Mouse (Mus musculus) heart, embryonic 12.5 days (tissue): Measurements from ENCODE around the gene Itgal. TPM values are rescaled to one million over a fixed set of nuclear protein-coding genes. Genes with fewer than 3 reads are reported as not detected.

ENCODE experiments used
- ATAC-seq: fragments of 200-750 bp; cut with Nextera tagmentation; 2 replicates; pipeline ENCODE4 v1.8.0; 2017; ENCODE audit warnings: moderate TSS enrichment, moderate library complexity; ENCODE audit not compliant: insufficient number of reproducible peaks, low FRiP score
- H3K27ac ChIP-seq: fragments of 300-500 bp; sonication (generic); 2 replicates; pipeline ENCODE4 v1.5.1; 2016; ENCODE audit warnings: mild to moderate bottlenecking, moderate library complexity; ENCODE audit not compliant: poor library complexity, severe bottlenecking
- H3K27me3 ChIP-seq: fragments of 300-500 bp; sonication (generic); replicated peaks from 2 replicates; pipeline ENCODE4 v1.6.1; 2016; ENCODE audit warnings: mild to moderate bottlenecking, moderate library complexity
- H3K36me3 ChIP-seq: fragments of 300-500 bp; sonication (generic); 2 replicates; pipeline ENCODE4 v1.6.1; 2016; ENCODE audit warnings: mild to moderate bottlenecking, moderate library complexity
- H3K4me1 ChIP-seq: fragments of 300-500 bp; sonication (generic); replicated peaks from 2 replicates; pipeline ENCODE4 v1.6.1; 2016; ENCODE audit warnings: mild to moderate bottlenecking
- H3K4me2 ChIP-seq: fragments of 300-500 bp; sonication (generic); 2 replicates; pipeline ENCODE4 v1.6.1; 2016; ENCODE audit warnings: mild to moderate bottlenecking, moderate library complexity
- H3K4me3 ChIP-seq: fragments of 300-500 bp; sonication (generic); 2 replicates; pipeline ENCODE4 v1.5.1; 2016; ENCODE audit warnings: mild to moderate bottlenecking
- H3K9ac ChIP-seq: fragments of 300-500 bp; sonication (generic); 2 replicates; pipeline ENCODE4 v1.6.1; 2016; ENCODE audit warnings: mild to moderate bottlenecking, moderate library complexity
- H3K9me3 ChIP-seq: fragments of 300-500 bp; sonication (generic); replicated peaks from 2 replicates; pipeline ENCODE4 v1.6.1; 2016; ENCODE audit warnings: mild to moderate bottlenecking, moderate library complexity
- WGBS: fragments of 180-500 bp; shearing (Covaris S2); methylation state at CpG from one replicate; pipeline ENCODE4 v1.1.7; 2016; 5-methylcytosine and 5-hydroxymethylcytosine counted together
- polyA plus RNA-seq: library from polyadenylated mRNA; unstranded; fragments of >200 nt; fragmentation: Nextera tagmentation; extraction: Ambion mirVana; gene quantifications from 2 replicates; pipeline ENCODE4 v1.2.1, GENCODE M21; 2016

The Itgal gene
- polyA plus RNA-seq, 1 experiment from 2014 or later = 1.1 TPM

GRCm38 (mm10) chr7:127280092-127280491 lies 16.0 kb upstream of the Itgal start:
- Histone ChIP-seq H3K36me3 (no peaks in the 10 kb centered on the region), H3K27me3 (no peaks in the 10 kb centered on the region), H3K4me2 (no peak overlapping the region), H3K27ac (no peak overlapping the region), H3K4me3 (no peak overlapping the region), H3K4me1 (peaks cover 10% of the 10 kb centered on the region; the same call in 1 of the 2 replicates), H3K9me3 (no peaks in the 10 kb centered on the region), H3K9ac (no peak overlapping the region)
- 45% methylated on average over 3 of the region's 3 CpGs for WGBS
- no peak for ATAC-seq

DNA sequence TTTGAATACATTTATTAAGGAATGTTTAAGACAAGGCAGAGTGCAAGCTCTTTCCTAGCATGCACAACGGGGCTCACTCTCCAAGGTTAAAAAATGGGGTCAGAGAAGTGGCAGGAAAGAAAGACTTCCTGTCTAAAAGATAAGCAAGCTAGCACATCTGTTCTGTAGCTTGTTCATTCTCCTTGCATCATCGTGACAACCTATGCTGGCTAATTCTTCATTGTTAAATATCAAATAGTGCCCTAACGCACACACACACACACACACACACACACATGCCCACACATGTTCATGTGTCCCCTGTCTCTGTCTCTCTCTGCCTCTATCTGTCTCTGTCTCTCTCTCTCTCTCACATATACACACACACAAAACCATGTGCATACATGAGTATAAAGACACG lies 14.9 kb upstream of the Itgal start:
- Histone ChIP-seq H3K9ac (no peak overlapping the region), H3K9me3 (no peaks in the 10 kb centered on the region), H3K27me3 (no peaks in the 10 kb centered on the region), H3K4me3 (no peak overlapping the region), H3K4me1 (peaks cover 10% of the 10 kb centered on the region; the same call in 1 of the 2 replicates), H3K36me3 (no peaks in the 10 kb centered on the region), H3K4me2 (no peak overlapping the region), H3K27ac (peak overlapping the region; percentile 4; the same call in 1 of the 2 replicates)
- 41% methylated on average over 4 of the region's 4 CpGs for WGBS
- no peak for ATAC-seq

DNA sequence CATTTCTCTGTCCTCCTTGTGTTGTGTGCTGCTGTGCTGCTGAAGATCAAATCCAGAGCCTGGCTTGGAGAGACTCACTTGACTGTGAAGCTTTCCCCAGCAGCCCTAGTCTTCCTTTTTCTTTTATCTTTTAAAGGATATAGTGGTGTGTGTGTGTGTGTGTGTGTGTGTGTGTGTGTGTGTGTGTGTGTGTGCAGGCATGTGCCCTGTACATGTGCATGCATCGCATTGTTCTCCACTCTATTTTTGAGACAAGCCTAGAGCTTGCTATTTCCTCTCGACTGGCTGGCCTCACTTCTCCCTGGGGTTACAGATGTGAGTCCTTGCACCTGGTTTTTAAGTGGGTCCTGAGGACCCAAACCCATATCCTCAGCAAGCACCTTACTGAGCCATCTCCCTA lies 13.9 kb upstream of the Itgal start:
- Histone ChIP-seq H3K4me2 (no peak overlapping the region), H3K36me3 (no peaks in the 10 kb centered on the region), H3K9me3 (peaks cover 7% of the 10 kb centered on the region; the same call in 1 of the 2 replicates), H3K9ac (no peak overlapping the region), H3K4me3 (no peak overlapping the region), H3K4me1 (peaks cover 10% of the 10 kb centered on the region; the same call in 1 of the 2 replicates), H3K27ac (no peak overlapping the region), H3K27me3 (no peaks in the 10 kb centered on the region)
- ATAC-seq = no peak
- 86% methylated on average over 2 of the region's 2 CpGs for WGBS

DNA sequence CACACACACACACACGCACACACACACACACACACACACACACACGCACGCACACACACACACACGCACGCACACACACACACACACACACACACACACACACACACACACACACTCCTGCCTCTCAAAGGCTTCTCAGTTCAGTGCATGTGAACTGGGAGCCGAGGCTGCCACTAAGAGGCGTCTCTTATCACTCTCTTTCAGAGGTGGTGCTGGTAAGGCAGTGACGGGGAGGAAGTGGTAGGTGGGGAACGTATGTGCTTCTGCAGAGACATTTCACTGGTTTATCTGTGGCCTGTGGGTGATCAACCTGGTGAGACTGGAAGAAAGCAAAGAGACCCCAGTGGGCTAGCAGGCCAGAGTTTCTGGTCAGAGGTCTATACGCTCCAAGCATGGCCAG lies 10.9 kb upstream of the Itgal start:
- 0 out of 2 replicates have a peak, but pooled peaks cover 3% of the 10 kb centered on the region for H3K4me1 ChIP-seq
- H3K27me3 ChIP-seq = no peaks in the 10 kb centered on the region
- peaks cover 20% of the 10 kb centered on the region for H3K9me3 ChIP-seq
- no peaks in the 10 kb centered on the region for H3K36me3 ChIP-seq
- ATAC-seq = no peak
- no peak overlapping the region for H3K27ac ChIP-seq
- WGBS = 33% methylated on average over 6 of the region's 10 CpGs
- H3K4me2 ChIP-seq = no peak overlapping the region
- no peak overlapping the region for H3K4me3 ChIP-seq
- H3K9ac ChIP-seq = no peak overlapping the region

- no peaks in the 10 kb centered on the region for H3K36me3 ChIP-seq
- WGBS = 67% methylated on average over 1 of the region's 1 CpGs
- H3K9ac ChIP-seq = no peak overlapping the region
- H3K9me3 ChIP-seq = peaks cover 20% of the 10 kb centered on the region
- no peak overlapping the region for H3K4me2 ChIP-seq
- ATAC-seq = no peak
- no peak overlapping the region for H3K27ac ChIP-seq
- H3K27me3 ChIP-seq = no peaks in the 10 kb centered on the region
- H3K4me1 ChIP-seq = no peaks in the 10 kb centered on the region
- no peak overlapping the region for H3K4me3 ChIP-seq
Observed at GRCm38 (mm10) chr7:127287940-127288339, 8.1 kb upstream of the Itgal start.

DNA sequence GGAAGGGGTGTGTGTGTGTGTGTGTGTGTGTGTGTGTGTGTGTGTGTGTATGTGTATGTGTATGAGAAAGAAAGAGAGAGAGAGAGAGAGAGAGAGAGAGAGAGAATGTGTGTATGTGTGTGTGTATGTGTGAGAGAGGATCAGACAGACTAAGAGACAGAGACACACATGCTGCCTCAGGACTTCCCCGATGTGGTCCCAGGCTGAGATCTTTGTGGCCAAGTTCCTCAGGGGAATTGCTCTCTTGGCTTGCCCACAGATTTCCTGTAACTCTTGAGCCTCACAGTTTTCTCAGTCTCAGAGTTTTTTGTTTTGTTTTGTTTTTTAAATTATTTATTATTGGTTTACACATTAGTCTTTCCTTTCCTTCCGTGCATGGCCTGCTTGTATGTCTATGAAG lies 6.8 kb upstream of the Itgal start:
- Histone ChIP-seq H3K4me2 (no peak overlapping the region), H3K27me3 (no peaks in the 10 kb centered on the region), H3K9me3 (peaks cover 20% of the 10 kb centered on the region), H3K27ac (no peak overlapping the region), H3K36me3 (no peaks in the 10 kb centered on the region), H3K9ac (no peak overlapping the region), H3K4me3 (no peak overlapping the region), H3K4me1 (no peaks in the 10 kb centered on the region)
- 77% methylated on average over 2 of the region's 2 CpGs for WGBS
- no peak for ATAC-seq

DNA sequence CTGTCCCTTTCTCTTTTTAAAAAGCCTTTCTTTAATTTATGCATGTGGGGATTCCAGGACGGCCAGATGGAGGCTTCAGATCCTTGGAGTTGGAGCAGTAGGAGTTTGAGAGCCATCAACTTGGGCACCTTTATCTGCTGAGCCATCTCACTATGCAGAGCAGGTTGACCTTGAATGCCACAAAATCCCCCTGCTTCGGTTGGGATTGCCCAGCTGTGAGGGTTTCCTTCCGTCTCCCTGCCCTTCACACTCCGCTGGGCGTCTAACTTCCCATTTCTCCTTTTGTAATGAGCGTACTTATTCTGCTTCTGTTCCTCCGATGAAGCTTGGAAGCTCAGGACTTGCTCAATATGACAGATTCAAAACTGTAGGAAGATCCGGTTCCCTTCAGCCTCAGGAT lies 5.9 kb upstream of the Itgal start:
- Histone ChIP-seq H3K9me3 (peaks cover 20% of the 10 kb centered on the region), H3K36me3 (no peaks in the 10 kb centered on the region), H3K27ac (no peak overlapping the region), H3K4me3 (no peak overlapping the region), H3K4me2 (no peak overlapping the region), H3K9ac (no peak overlapping the region), H3K4me1 (no peaks in the 10 kb centered on the region), H3K27me3 (no peaks in the 10 kb centered on the region)
- 63% methylated on average over 8 of the region's 8 CpGs for WGBS
- ATAC-seq = no peak

DNA sequence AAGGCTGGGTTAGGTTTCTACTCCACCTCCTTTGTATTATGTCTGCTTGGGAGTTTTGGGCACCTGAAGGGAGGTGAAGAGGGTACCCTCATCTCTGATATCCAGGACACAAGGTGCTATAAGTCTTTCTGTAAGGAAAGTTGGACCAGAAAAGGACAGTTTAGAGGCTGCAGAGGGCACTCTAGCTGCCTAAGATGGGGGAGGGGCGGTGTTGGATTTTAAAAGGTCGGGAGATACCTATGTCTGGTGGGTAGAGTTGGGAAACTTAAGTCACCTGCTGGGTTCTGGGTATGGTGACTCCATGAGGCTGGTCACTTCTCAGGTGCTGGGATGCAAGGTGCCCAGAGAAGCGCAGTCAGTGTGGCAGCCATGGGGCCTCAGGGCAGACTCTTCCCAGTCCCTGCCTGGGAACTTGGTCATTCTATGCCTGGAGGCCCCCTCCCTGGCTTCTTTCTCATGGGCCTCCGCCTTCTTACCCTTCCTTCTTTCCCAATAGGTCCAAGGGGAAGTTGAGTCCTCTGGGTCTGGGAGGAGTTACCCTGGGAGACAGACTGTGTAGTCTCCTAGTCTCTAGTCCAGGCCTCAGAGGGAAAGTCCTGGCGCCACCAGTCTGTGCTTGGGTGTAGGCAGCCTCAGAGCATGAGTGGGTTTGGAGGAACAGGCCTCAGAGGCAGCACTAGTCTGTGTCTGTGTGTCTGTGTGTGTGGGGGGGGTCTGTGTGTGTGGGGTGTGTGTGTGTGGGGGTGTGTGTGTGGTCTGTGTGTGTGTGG lies 911 bp downstream of the Itgal start:
- no peaks in the 10 kb centered on the region for H3K36me3 ChIP-seq
- no peak overlapping the region for H3K4me3 ChIP-seq
- H3K9me3 ChIP-seq = no peaks in the 10 kb centered on the region
- no peak overlapping the region for H3K4me2 ChIP-seq
- peaks cover 12% of the 10 kb centered on the region for H3K4me1 ChIP-seq
- WGBS = 77% methylated on average over 5 of the region's 5 CpGs
- no peaks in the 10 kb centered on the region for H3K27me3 ChIP-seq
- 0 out of 2 replicates have a peak, but pooled peaks have one; percentile 45 for ATAC-seq
- no peak overlapping the region for H3K27ac ChIP-seq
- H3K9ac ChIP-seq = no peak overlapping the region

- Histone ChIP-seq H3K27me3 (no peaks in the 10 kb centered on the region), H3K4me1 (peaks cover 12% of the 10 kb centered on the region), H3K9me3 (no peaks in the 10 kb centered on the region), H3K4me3 (no peak overlapping the region), H3K4me2 (no peak overlapping the region), H3K36me3 (no peaks in the 10 kb centered on the region), H3K27ac (no peak overlapping the region), H3K9ac (no peak overlapping the region)
- 91% methylated on average over 5 of the region's 5 CpGs for WGBS
- ATAC-seq = no peak
Observed at GRCm38 (mm10) chr7:127297586-127298193, 1.6 kb downstream of the Itgal start.

- H3K27ac ChIP-seq = no peak overlapping the region
- H3K4me1 ChIP-seq = no peaks in the 10 kb centered on the region
- no peak overlapping the region for H3K4me3 ChIP-seq
- no peak overlapping the region for H3K9ac ChIP-seq
- 0 out of 2 replicates have a peak, but pooled peaks cover 7% of the 10 kb centered on the region for H3K27me3 ChIP-seq
- H3K9me3 ChIP-seq = no peaks in the 10 kb centered on the region
- no peak overlapping the region for H3K4me2 ChIP-seq
- WGBS = 75% methylated on average over 2 of the region's 2 CpGs
- ATAC-seq = no peak
- no peaks in the 10 kb centered on the region for H3K36me3 ChIP-seq
Observed at GRCm38 (mm10) chr7:127308431-127308830, 12.4 kb downstream of the Itgal start.

- Histone ChIP-seq H3K4me3 (no peak overlapping the region), H3K27ac (no peak overlapping the region), H3K36me3 (no peaks in the 10 kb centered on the region), H3K4me1 (0 out of 2 replicates have a peak, but pooled peaks cover under 1% of the 10 kb centered on the region), H3K4me2 (no peak overlapping the region), H3K9ac (no peak overlapping the region), H3K9me3 (no peaks in the 10 kb centered on the region), H3K27me3 (0 out of 2 replicates have a peak, but pooled peaks cover 7% of the 10 kb centered on the region)
- ATAC-seq = no peak
- WGBS = 69% methylated on average over 4 of the region's 4 CpGs
Observed at GRCm38 (mm10) chr7:127308887-127309286, 12.8 kb downstream of the Itgal start.
